Mouse (Mus musculus) embryonic facial prominence, embryonic 11.5 days (tissue): ENCODE measurements around the gene Rabl2. TPM values are rescaled to one million over a fixed set of nuclear protein-coding genes. Genes with fewer than 3 reads are reported as not detected.

Source experiments
- polyA plus RNA-seq: library from polyadenylated mRNA; unstranded; fragments of >200 nt; fragmentation: Nextera tagmentation; extraction: Ambion mirVana; gene quantifications from 2 replicates; pipeline ENCODE4 v1.2.1, GENCODE M21; 2014

Rabl2 gene
- polyA plus RNA-seq, 1 experiment from 2014 or later = 68.1 TPM

Other genes with a start within 250 kb of the Rabl2 start
- 21.6 and 33.5 TPM in 2 replicates for gene Lmf2, start 236.3 kb downstream of the Rabl2 start, polyA plus RNA-seq
- gene Ncaph2, start 236.2 kb downstream of the Rabl2 start, polyA plus RNA-seq = 158 and 171 TPM in 2 replicates
- 4.8 and 5.2 TPM in 2 replicates for gene Sco2, start 218.1 kb downstream of the Rabl2 start, polyA plus RNA-seq
- gene Tymp, start 214.9 kb downstream of the Rabl2 start, polyA plus RNA-seq = 1.4 and 2.1 TPM in 2 replicates
- gene Odf3b, start 212.6 kb downstream of the Rabl2 start, polyA plus RNA-seq = 0.38 and 0.45 TPM in 2 replicates
- gene Klhdc7b, start 207.0 kb downstream of the Rabl2 start, polyA plus RNA-seq = not detected in 2 replicates
- gene Syce3, start 181.4 kb downstream of the Rabl2 start, polyA plus RNA-seq = not detected in 2 replicates
- gene Cpt1b, start 166.1 kb downstream of the Rabl2 start, polyA plus RNA-seq = 0.22 and 0.69 TPM in 2 replicates
- 0.63 and 2.3 TPM in 2 replicates for gene C730034F03Rik, start 162.3 kb downstream of the Rabl2 start, polyA plus RNA-seq
- 0.15 TPM in 1 of 2 replicates, not detected in the other for gene Gm44502, start 162.2 kb downstream of the Rabl2 start, polyA plus RNA-seq
- gene Chkb, start 162.0 kb downstream of the Rabl2 start, polyA plus RNA-seq = 42.2 and 46.5 TPM in 2 replicates
- gene Mapk8ip2, start 138.0 kb downstream of the Rabl2 start, polyA plus RNA-seq = 5.4 and 6.4 TPM in 2 replicates
- 7.5 and 9.3 TPM in 2 replicates for gene Arsa, start 114.5 kb downstream of the Rabl2 start, polyA plus RNA-seq
- 1.5 and 1.6 TPM in 2 replicates for gene Shank3, start 92.3 kb downstream of the Rabl2 start, polyA plus RNA-seq
- 0.24 TPM in 1 of 2 replicates, not detected in the other for gene Acr, start 23.6 kb downstream of the Rabl2 start, polyA plus RNA-seq
- not detected in 2 replicates for gene Syt10, start 249.9 kb upstream of the Rabl2 start, polyA plus RNA-seq